Mouse (Mus musculus) thymus, adult 2 months (tissue): Measurements from ENCODE around the gene Inpp5a. TPM values are rescaled to one million over a fixed set of nuclear protein-coding genes. Genes with fewer than 3 reads are reported as not detected.

Experiments used
- DNase-seq: peaks from one replicate; pipeline ENCODE4 v3.0.0; 2021
- H3K27ac ChIP-seq: fragments of 200-500 bp; 2 replicates; pipeline ENCODE4 v1.5.1; 2012; ENCODE audit warnings: low read length, control low read depth; ENCODE audit not compliant: control insufficient read depth, insufficient read depth
- H3K27me3 ChIP-seq: fragments of 200-500 bp; 2 replicates; pipeline ENCODE4 v1.6.1; 2012; ENCODE audit warnings: mild to moderate bottlenecking, low read length, moderate library complexity, mixed read lengths; ENCODE audit not compliant: control insufficient read depth, insufficient read depth
- H3K36me3 ChIP-seq: fragments of 200-500 bp; 2 replicates; pipeline ENCODE4 v1.6.1; 2012; ENCODE audit warnings: mild to moderate bottlenecking, low read length, moderate library complexity; ENCODE audit not compliant: control insufficient read depth, insufficient read depth
- H3K4me1 ChIP-seq: fragments of 200-500 bp; replicated peaks from 2 replicates; pipeline ENCODE4 v1.6.1; 2012; ENCODE audit warnings: low read length; ENCODE audit not compliant: control insufficient read depth, insufficient read depth
- H3K4me3 ChIP-seq: fragments of 200-500 bp; 2 replicates; pipeline ENCODE4 v1.5.1; 2012; ENCODE audit warnings: mild to moderate bottlenecking, low read length, control low read depth, moderate library complexity; ENCODE audit not compliant: control insufficient read depth, insufficient read depth
- CTCF ChIP-seq: fragments of 200-500 bp; IDR thresholded peaks from 2 replicates; pipeline ENCODE4 v1.5.1; 2012; ENCODE audit warnings: mild to moderate bottlenecking, control low read depth, low read length, moderate library complexity, borderline replicate concordance; ENCODE audit not compliant: control insufficient read depth, poor library complexity, insufficient read depth; ENCODE audit errors: extremely low read depth
- POLR2A ChIP-seq: fragments of 200-500 bp; IDR thresholded peaks from 2 replicates; pipeline ENCODE4 v1.6.1; 2012; ENCODE audit warnings: mild to moderate bottlenecking, low read length, control low read depth, moderate library complexity; ENCODE audit not compliant: control insufficient read depth, poor library complexity, insufficient read depth; ENCODE audit errors: extremely low read depth
- WGBS: fragments of 180-500 bp; shearing (Covaris S2); methylation state at CpG from one replicate; pipeline ENCODE4 v1.1.7; 2018; 5-methylcytosine and 5-hydroxymethylcytosine counted together
- polyA plus RNA-seq: library from polyadenylated mRNA; depleted of rRNA; stranded (reverse); fragments of >200 nt; gene quantifications from 2 replicates; pipeline ENCODE4 v1.2.3, GENCODE M21; 2012

Inpp5a gene
- polyA plus RNA-seq, 1 experiment = 17.9 TPM

DNA sequence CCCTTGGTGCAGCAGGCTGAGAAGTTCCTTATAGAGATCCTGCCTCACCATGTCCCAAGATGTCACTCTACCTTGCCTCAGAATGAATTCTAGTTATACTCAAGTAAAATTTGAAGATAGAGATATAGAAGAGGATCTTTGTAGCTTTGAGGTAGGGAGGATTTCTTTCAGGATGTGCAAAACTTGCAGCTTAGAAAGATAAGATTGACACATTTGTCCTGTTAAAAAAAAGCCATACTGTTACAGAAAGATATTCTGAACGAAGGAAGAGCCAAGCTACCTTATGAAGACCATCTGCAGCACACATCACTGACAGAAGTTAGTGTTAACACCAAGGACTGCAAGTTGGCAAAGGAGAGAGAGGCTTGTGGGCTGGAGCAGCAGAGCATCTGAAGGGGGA is 90.2 kb downstream of the Inpp5a start:
- Histone ChIP-seq H3K4me3 (no peak overlapping the region), H3K27me3 (no peaks in the 10 kb centered on the region), H3K4me1 (no peaks in the 10 kb centered on the region), H3K36me3 (no peaks in the 10 kb centered on the region), H3K27ac (no peak overlapping the region)
- DNase-seq = no peak
- TF ChIP-seq POLR2A = no peak
- TF ChIP-seq CTCF = no peak
- 79% methylated on average over 1 of the region's 1 CpGs for WGBS

DNA sequence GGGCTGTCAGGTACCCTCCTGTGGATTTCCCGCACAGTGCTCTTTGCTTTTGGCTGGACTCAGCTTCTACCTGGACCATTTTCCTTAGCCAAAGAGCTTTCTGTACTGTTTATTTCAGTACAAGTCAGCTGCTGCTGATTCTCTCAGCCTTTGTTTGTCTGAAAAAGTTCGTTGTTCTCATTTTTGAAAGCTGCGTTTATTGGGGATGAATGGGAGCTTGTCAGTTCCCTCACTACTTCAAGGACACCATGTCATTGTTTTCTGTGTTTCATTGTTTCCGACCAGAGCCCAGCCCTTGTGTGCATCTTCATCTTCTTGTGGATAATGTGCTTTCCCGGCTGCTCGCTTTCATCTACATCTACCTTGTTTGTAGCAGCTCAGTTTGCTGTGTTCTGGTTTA is 90.7 kb downstream of the Inpp5a start:
- Histone ChIP-seq H3K36me3 (no peaks in the 10 kb centered on the region), H3K27me3 (no peaks in the 10 kb centered on the region), H3K27ac (no peak overlapping the region), H3K4me1 (no peaks in the 10 kb centered on the region), H3K4me3 (no peak overlapping the region)
- DNase-seq = no peak
- no peak for TF ChIP-seq CTCF
- no peak for TF ChIP-seq POLR2A
- WGBS = 96% methylated on average over 6 of the region's 6 CpGs

DNA sequence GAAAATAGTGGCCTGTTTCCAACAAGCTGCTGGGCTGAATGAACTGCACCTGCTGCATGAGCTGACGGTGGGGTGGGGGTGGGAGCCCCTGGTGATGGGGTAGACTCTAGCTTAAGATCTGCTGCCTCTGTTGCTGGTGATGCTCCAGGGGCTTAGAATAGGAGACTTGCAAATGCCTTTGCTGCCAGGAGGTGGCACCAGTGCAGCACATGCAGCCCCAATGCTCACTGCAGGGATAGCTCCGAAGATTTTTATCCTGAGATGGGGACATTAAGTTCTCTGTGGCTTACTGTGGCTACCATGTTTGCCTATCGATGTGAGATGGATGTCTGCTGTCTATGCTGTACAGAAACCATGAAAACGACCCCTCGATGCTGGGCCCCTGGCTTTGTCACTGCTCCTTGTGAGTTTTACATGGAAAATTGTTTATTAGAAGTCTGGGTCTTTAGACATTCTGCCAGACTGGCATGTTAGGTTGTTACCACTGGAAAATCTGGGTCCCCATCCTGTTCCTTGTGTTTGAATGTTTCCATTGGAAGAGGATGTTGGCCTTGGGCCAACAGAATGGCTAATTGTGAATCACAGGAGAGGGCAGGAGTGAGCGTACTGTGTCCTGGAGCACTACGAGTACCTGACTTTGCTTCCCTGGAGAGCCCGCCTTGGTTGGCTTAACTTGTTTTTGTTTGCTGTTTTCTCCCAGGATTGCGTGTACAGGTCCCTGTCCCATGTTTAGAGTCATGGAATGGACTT is 95.5 kb downstream of the Inpp5a start:
- Histone ChIP-seq H3K36me3 (no peaks in the 10 kb centered on the region), H3K4me3 (no peak overlapping the region), H3K27me3 (no peaks in the 10 kb centered on the region), H3K4me1 (no peaks in the 10 kb centered on the region), H3K27ac (no peak overlapping the region)
- peak; percentile 63; the same call in 1 of the 2 replicates for TF ChIP-seq CTCF
- no peak for TF ChIP-seq POLR2A
- DNase-seq = peak; percentile 6
- 84% methylated on average over 9 of the region's 9 CpGs for WGBS

DNA sequence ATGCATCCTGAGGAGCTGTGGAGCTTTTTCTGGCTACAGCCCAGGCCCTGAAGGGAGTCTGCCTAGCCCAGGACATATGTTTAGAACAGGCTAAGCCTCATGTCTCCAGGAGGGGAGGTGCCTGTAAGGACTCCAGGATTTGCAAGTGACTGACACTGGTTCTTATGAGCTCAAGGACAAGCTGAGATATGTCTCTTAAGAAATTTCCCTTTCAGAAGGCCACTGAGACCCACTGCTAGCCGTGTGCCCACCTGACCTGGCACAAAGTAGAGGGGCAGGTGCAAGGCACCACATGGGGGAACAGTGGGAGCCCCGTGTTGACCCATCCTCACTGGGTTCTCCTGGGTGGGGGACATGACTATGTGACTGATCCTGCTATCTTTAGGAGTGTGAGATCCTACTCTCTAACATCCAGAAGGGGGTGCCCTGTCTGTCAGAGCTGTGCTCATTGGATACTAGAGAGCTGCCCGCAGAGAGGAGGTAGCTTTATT is 100.9 kb downstream of the Inpp5a start:
- TF ChIP-seq CTCF (no peak), POLR2A (no peak)
- H3K27ac ChIP-seq = no peak overlapping the region
- no peaks in the 10 kb centered on the region for H3K4me1 ChIP-seq
- no peak for DNase-seq
- no peaks in the 10 kb centered on the region for H3K36me3 ChIP-seq
- 88% methylated on average over 3 of the region's 3 CpGs for WGBS
- H3K27me3 ChIP-seq = no peaks in the 10 kb centered on the region
- no peak overlapping the region for H3K4me3 ChIP-seq

DNA sequence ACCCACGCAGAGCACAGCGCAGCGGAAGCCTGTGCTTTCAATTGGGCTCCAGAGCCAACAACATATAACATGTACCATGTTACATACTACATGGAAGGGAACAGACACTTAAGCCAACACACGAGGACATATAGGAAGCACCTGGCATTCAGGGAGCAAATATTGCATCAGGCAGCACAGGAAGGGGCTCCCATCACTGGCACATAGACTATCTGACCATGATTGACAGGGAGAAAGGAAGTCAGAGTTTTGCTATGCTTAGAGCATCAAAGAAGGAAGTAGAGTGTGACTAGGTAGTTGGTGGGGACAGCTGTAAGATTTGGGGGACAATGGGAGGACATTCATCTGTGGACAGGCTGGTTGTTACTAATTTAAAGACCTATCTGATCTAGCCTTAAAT is 103.4 kb downstream of the Inpp5a start:
- WGBS = 74% methylated on average over 4 of the region's 4 CpGs
- Histone ChIP-seq H3K36me3 (no peaks in the 10 kb centered on the region), H3K27ac (no peak overlapping the region), H3K27me3 (no peaks in the 10 kb centered on the region), H3K4me3 (no peak overlapping the region), H3K4me1 (no peaks in the 10 kb centered on the region)
- TF ChIP-seq CTCF (no peak), POLR2A (no peak)
- DNase-seq = no peak

DNA sequence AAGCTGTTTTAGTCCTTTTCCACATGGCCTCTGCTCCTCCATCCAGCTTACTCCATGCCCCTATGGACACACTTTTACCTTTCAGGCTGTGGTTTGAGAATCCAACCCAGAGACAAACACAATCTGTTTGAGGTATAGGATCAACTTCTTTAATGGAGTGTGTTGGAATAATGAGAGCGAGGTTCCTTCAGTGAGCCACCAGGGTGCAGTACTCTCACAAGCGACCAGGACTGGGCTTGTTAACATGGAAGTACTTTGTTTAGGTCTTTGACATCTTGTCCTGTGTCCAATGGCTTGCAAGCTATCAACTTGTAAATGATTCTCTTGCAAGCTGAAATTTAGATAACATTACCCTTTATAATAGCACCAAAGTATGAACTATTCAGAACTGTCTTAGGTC is 104.0 kb downstream of the Inpp5a start:
- WGBS = 93% methylated on average over 2 of the region's 2 CpGs
- no peak overlapping the region for H3K4me3 ChIP-seq
- TF ChIP-seq POLR2A = no peak
- no peak for TF ChIP-seq CTCF

More for the DNA sequence above, 104.0 kb downstream of the Inpp5a start:
- Histone ChIP-seq H3K36me3 (no peaks in the 10 kb centered on the region), H3K27ac (no peak overlapping the region), H3K27me3 (no peaks in the 10 kb centered on the region), H3K4me1 (no peaks in the 10 kb centered on the region)
- no peak for DNase-seq
